Mouse (Mus musculus): ENCODE data around the gene Jph4. TPM values are rescaled to one million over a fixed set of nuclear protein-coding genes. Genes with fewer than 3 reads are reported as not detected.

The Jph4 gene
- polyA plus RNA-seq, 2 experiments, result 0.04 TPM; not detected in 1

- DNase-seq (ENCODE audit: low read depth in 3 of 3, low spot score in 3 of 3), result no peak
- Histone ChIP-seq H3K27ac (no peak overlapping the region), H3K9me3 (ENCODE audit: control insufficient read depth, low read length) (no peaks in the 10 kb centered on the region), H3K27me3 (ENCODE audit: control insufficient read depth, insufficient read depth, low read length) (no peaks in the 10 kb centered on the region; the same call in 1 of the 2 replicates), H3K36me3 (replicated peaks; ENCODE audit: control insufficient read depth, insufficient read depth, low read depth) (no peaks in the 10 kb centered on the region; the same call in 1 of the 2 replicates), H3K4me2 (ENCODE audit: low read depth) (no peak overlapping the region), H3K9ac (replicated peaks) (no peak overlapping the region), H3K4me3 (ENCODE audit: insufficient read depth in 1 of 2, low read depth in 2 of 2, low read length in 2 of 2) (no peak overlapping the region), H3K4me1 (replicated peaks; ENCODE audit: control insufficient read depth in 2 of 2, insufficient read depth in 2 of 2, low read length in 1 of 2) (no peaks in the 10 kb centered on the region)
- no peak for ATAC-seq (ENCODE audit: insufficient read depth)
- WGBS (ENCODE audit: insufficient replicate concordance), result 34% methylated on average over 19 of the region's 19 CpGs
- TF ChIP-seq EP300 (IDR thresholded peaks at IDR 0.05; ENCODE audit: low read depth) (no peak), CTCF (IDR thresholded peaks at IDR 0.05; ENCODE audit: low read depth) (no peak)
Measured at GRCm38 (mm10) chr14:55071756-55072155, 45.0 kb downstream of the Jph4 start.

- WGBS (ENCODE audit: insufficient replicate concordance), result 86% methylated on average over 8 of the region's 8 CpGs
Measured at GRCm38 (mm10) chr14:55066042-55066441, 50.7 kb downstream of the Jph4 start.

DNA sequence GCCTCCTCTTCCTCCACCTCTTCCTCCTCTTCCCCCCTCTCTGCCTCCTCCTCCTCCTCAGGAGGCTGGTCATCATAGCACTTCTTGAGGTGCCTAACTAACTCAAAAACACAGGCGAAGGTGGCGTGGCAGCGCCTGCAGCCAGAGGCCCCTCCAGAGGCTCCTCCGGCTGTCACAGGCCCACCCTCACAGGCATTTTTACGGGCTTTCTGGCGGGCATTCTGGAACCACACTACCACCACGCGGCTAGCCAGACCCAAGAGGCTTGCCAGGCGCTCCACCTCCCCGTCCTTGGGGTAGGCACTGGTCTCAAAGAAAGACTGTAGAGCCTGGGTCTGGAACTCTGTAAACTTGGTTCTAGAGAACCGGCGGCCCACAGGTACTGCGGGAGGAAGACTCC, 51.3 kb downstream of the Jph4 start:
- H3K27ac ChIP-seq, result no peak overlapping the region
- no peaks in the 10 kb centered on the region; the same call in 1 of the 2 replicates for H3K36me3 ChIP-seq (replicated peaks; ENCODE audit: control insufficient read depth, insufficient read depth, low read depth)
- no peak for DNase-seq (ENCODE audit: low read depth in 3 of 3, low spot score in 3 of 3)
- H3K27me3 ChIP-seq (ENCODE audit: control insufficient read depth, insufficient read depth, low read length), result no peaks in the 10 kb centered on the region
- H3K9ac ChIP-seq (replicated peaks), result no peak overlapping the region
- no peak for TF ChIP-seq EP300 (IDR thresholded peaks at IDR 0.05; ENCODE audit: low read depth)
- TF ChIP-seq CTCF (IDR thresholded peaks at IDR 0.05; ENCODE audit: low read depth), result no peak
- 0 out of 2 replicates have a peak overlapping the region, but pooled peaks have one; percentile 4 for H3K4me2 ChIP-seq (ENCODE audit: low read depth)
- WGBS (ENCODE audit: insufficient replicate concordance), result 82% methylated on average over 13 of the region's 13 CpGs
- no peak overlapping the region for H3K4me3 ChIP-seq (ENCODE audit: insufficient read depth in 1 of 2, low read depth in 2 of 2, low read length in 2 of 2)
- peaks cover 14 to 15% of the 10 kb centered on the region in 2 experiments for H3K4me1 ChIP-seq (replicated peaks; ENCODE audit: control insufficient read depth in 2 of 2, insufficient read depth in 2 of 2, low read length in 1 of 2)
- ATAC-seq (ENCODE audit: insufficient read depth), result no peak
- no peaks in the 10 kb centered on the region for H3K9me3 ChIP-seq (ENCODE audit: control insufficient read depth, low read length)

More at GRCm38 (mm10) chr14:55066042-55066441, 50.7 kb downstream of the Jph4 start:
- Histone ChIP-seq H3K27ac (no peak overlapping the region), H3K9me3 (ENCODE audit: control insufficient read depth, low read length) (no peaks in the 10 kb centered on the region), H3K4me1 (replicated peaks; ENCODE audit: control insufficient read depth in 2 of 2, insufficient read depth in 2 of 2, low read length in 1 of 2) (peaks cover 13 to 14% of the 10 kb centered on the region in 2 experiments), H3K27me3 (ENCODE audit: control insufficient read depth, insufficient read depth, low read length) (no peaks in the 10 kb centered on the region), H3K4me3 (ENCODE audit: insufficient read depth in 1 of 2, low read depth in 2 of 2, low read length in 2 of 2) (no peak overlapping the region), H3K4me2 (ENCODE audit: low read depth) (no peak overlapping the region), H3K9ac (replicated peaks) (no peak overlapping the region), H3K36me3 (replicated peaks; ENCODE audit: control insufficient read depth, insufficient read depth, low read depth) (no peaks in the 10 kb centered on the region; the same call in 1 of the 2 replicates)
- ATAC-seq (ENCODE audit: insufficient read depth) (no peak), DNase-seq (ENCODE audit: low read depth in 3 of 3, low spot score in 3 of 3) (no peak)
- no peak for TF ChIP-seq EP300 (IDR thresholded peaks at IDR 0.05; ENCODE audit: low read depth)
- TF ChIP-seq CTCF (IDR thresholded peaks at IDR 0.05; ENCODE audit: low read depth), result no peak

DNA sequence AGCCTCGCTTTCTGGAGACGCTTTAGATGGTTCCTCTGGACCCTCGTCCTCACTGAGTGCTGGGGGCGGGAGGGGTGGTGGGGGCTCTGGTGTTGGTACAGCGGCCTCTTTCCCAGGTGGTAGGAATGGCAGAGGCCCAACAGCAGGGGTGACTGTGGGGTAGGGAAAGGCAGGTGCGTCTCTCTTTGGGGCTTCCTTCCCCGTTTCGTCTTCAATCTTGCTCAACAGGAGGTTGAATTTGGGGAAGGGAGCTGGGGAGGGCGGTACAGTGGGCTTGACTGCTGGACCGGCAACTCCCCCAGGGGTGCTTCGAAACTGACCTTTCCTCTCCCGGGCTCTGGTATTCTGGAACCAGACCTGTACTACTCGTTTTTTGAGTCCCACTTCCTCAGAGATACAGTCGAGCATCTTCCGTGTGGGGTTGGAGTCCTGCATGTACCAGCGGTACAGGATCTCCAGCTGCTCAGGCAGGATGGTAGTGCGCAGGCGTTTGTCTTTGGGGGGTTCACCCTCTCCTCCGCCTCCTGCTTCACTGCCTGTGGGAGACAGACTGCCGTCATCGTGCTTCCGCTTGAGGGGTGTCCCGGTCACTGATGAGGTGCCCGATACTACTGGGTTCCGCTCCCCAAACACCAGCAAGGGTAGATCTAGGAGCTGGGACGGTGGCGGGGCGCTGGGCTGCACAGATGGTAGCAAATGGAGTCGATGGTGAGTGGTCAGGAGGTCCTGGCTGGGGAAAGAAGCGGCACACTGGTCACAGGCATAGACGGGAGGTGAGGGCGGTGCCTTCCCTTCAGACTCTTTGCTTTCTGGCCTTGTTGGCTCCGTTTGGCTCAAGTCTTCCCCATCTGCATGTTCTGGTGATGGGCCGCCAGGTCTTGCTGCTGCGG, 52.0 kb downstream of the Jph4 start:
- peak overlapping the region; percentile 97 for H3K9ac ChIP-seq (replicated peaks)
- 67% methylated on average over 35 of the region's 35 CpGs for WGBS (ENCODE audit: insufficient replicate concordance)

More for the DNA sequence above, 52.0 kb downstream of the Jph4 start:
- Histone ChIP-seq H3K27ac (no peak overlapping the region), H3K4me3 (ENCODE audit: insufficient read depth in 1 of 2, low read depth in 2 of 2, low read length in 2 of 2) (peak overlapping the region; percentile 65 to 70), H3K4me1 (replicated peaks; ENCODE audit: control insufficient read depth in 2 of 2, insufficient read depth in 2 of 2, low read length in 1 of 2) (peaks cover 17 to 19% of the 10 kb centered on the region in 2 experiments), H3K27me3 (ENCODE audit: control insufficient read depth, insufficient read depth, low read length) (no peaks in the 10 kb centered on the region), H3K4me2 (ENCODE audit: low read depth) (peak overlapping the region; percentile 89), H3K9me3 (ENCODE audit: control insufficient read depth, low read length) (no peaks in the 10 kb centered on the region), H3K36me3 (replicated peaks; ENCODE audit: control insufficient read depth, insufficient read depth, low read depth) (no peaks in the 10 kb centered on the region; the same call in 1 of the 2 replicates)
- TF ChIP-seq EP300 (IDR thresholded peaks at IDR 0.05; ENCODE audit: low read depth) (no peak), CTCF (IDR thresholded peaks at IDR 0.05; ENCODE audit: low read depth) (no peak)
- DNase-seq (ENCODE audit: low read depth in 3 of 3, low spot score in 3 of 3), result no peak
- ATAC-seq (ENCODE audit: insufficient read depth), result no peak
